Mouse (Mus musculus): ENCODE results near the gene Cyren.

The Cyren gene

DNA sequence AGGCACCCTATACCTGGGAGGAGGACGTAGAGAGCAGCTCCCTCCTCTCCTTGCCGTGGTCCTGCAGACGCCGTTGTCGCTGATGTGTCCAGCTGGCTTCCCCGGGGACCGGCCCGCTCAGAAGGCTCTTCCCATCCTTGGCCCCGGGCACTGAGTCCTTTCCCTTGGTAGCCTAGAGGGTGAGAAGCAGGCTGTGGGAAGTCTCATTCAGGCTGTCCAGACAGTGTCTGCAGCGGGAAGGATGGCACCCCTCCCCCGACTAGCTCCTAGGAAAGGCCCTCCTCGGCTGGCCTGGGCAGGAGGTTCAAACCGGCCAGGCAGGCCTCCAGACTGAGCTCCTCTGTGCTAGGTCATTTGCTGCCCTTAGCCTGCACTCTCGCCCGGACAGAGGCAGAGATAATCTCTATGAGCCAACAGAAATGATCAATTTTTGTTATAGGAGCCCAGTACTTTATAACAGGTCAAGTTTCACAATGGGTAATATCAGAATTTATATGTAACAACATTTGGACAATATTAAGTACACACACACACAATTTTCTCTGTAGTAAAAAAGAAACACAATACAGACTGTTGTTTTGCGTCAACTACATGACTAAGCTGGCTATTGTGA lies 18.4 kb upstream of the Cyren start:
- DNase-seq: no peak

DNA sequence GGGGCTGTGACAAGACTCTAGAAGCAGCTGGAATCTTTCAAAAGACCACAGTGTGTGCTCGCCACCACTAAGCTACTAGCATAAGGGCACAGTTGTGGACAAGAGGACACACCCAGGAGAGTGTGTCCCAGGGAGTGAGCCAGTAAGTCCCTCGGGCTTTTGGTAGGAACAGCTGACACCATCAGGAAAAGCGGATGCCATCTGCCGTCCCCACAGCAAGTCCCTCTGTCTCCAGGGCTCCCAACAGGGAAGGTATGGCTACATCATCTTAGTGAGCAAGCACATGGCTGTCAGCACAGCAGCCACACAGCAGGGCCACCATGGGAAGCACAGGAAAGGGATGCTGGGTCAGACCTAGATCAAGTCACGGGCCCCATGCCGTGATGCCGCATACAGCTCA lies 17.7 kb upstream of the Cyren start:
- DNase-seq: no peak

DNA sequence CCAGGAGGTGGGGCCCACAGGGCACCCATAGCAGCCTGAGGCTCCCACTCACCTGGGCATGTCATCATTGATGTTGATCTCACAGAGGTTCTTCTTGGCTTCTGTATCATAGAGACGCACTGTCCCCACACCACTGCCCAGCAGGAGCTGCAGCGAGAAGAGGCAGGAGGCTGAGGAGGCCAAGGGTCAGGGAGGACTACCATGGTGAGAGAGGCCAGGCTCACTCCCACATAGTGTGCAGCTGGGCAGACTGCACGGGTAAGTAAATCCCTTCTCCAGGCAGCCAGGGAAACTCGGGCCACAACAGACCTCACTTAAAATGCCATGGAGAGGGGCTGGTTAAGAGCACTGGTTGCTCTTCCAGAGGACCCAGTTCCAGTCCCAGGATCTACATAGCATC lies 11.3 kb upstream of the Cyren start:
- DNase-seq: no peak

DNA sequence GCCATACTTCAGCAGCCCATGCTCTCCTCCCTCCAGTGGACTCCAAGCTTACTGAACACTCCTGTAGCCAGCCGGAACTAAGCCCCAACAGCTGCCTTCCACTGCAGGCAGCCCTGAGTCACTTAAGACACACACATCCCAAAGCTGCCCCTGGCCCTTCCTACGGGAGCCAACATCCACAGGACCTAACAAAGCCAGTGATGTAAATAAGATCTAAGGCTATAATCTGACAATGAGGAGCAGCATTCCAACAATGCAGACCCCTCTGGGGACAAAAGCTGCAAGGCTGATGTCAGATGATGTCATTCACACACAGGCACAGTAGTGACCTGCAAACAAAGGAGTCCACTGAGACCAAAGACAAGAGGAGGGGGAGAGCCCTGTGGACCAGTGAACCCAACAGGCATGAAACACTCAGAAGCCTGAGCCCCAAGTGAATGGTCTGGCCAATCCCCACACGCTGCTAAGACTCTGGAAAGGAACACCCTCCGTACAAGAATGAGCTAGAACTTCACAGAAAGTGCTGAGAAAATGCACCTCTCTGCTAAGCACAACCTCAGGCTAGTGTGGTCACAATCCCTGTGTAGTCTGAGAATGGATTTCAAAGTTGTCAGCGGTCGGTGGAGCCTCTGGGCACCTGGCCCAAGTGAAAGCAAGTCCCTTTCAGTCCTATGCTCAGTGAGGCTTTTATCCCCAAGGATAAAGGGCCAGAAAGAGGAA lies 9.4 kb upstream of the Cyren start:
- DNase-seq: no peak

DNA sequence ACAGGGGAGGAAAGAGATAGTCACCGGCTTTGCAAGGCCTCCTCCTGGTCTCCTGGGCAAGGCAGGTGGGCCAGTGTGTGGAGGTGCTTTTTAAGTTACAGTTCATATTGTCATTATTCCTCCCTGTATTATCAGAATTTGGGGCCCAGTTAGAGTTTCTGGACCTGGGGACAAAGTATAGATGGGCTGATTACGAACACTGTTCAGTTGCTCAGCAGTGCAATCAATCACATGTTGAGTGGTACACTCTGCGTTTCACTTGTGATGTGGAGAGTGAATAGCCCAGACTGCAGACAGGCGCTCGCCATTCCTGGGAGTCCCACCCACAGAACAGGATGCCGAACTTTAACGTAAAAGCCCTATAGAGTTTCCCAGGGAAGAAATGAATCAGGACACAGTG lies 6.9 kb upstream of the Cyren start:
- no peak for DNase-seq

DNA sequence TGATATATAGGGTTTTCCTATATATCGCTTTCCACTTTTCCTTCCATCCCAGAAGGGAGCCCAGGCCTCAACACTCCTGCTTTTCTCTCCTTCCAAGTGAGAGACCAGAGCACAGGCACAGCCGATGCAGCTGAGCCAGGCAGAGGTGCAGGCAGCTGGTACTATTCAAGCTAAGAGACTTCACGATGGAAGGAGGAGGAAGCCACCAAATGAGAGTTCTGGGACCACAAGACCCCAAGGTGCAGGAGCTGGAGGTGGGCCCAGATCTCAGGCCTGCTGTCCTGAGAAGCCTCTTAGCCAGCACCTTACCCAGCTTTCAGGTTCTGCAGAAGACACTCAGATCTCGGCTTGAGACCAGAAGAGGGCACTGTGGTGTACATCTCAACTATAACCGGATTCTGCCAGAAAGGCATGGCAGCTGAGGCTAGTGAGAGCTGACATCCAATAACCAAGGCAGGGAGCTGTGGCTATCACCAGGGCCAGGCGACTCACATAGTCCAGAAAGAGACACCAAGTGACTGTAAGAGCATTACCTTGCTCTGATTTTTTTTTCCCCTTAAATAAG lies 2.1 kb upstream of the Cyren start:
- peak; percentile 71 for DNase-seq

DNA sequence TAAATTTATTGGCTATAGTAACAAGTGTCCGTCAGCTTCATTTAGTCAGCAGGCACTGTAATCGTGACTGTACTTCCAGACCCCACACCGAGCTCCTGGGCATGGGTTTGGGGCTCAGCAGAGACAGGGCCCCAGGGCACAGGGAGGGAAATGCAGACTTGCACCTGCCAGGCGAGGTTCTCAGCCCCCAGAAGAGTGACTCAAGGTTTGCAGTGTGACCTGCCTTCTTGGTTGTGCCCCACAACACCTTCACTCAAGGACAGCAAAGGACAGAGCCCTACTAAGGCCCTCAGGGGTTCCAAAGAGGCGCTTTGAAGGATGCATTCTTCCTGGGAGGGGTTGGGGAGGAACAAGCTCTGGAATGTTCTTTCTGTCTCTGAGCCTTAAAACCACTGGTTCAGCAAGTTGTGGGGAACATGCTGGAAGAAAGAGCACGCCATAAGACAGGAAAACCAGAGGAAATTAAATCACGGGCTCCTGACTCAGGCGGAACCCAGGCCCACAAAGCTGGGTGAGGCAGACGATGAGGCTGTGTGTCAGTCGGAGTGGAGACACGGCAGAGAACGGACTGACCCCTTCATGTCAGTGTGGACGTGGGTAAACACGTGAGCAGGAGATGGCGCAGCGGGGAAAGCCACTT lies 1.4 kb upstream of the Cyren start:
- no peak for DNase-seq

DNA sequence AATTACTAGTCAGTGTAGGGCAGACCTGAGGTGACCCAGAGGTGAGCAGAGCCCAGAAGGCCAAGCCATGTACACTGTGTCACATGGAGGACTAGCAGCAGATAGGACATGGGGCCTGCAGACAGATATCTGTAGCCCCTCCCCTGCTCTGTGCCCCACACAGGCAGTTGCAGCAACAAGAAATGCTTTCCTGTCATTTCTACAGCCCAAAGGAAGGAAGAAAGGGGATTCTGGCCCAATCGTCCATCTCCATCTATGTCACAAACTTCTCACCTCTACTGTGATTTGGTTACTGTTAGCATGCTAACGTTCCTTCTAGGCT lies 1.1 kb downstream of the Cyren start:
- DNase-seq: no peak

DNA sequence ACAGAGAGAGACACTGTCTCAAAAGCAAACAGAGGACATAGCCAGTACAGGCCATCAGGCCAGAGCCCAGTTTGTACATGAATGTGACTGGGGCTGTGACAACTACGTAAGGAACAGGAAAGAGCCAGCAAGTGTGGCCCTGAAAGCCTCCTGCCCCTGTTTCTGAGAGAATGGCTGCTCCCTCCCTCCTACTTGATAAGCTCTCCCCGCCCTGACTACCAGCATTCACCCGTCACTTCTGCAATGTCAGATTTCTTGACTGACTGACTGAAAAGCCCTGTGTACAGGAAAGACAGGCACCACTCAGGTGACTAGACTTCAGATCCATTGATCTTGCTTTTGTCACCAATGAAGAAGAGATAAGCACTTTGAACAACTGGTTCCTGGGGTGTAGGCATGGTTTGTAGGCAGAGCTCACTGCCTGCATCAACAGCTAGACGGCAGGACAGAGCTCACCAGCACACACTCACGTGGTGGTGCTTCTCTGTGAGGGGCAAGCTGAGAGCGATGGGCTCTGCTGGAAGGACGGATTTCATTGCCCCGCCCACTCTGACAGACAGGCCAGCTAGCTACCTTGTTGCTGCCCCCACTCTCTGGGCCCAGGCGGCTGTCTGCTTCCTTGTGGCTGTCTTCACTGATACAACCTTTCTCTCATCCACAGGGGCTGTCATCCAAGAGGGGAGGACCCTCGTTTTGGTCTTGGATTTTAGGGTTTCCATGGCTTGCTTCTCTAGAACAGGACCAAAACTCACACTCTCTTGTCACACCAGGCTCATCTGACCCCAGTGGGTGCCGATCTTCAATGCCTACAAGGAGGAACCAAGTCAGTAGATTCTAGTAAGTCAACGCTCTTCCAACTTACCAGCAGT lies 1.7 kb downstream of the Cyren start:
- DNase-seq: no peak

DNA sequence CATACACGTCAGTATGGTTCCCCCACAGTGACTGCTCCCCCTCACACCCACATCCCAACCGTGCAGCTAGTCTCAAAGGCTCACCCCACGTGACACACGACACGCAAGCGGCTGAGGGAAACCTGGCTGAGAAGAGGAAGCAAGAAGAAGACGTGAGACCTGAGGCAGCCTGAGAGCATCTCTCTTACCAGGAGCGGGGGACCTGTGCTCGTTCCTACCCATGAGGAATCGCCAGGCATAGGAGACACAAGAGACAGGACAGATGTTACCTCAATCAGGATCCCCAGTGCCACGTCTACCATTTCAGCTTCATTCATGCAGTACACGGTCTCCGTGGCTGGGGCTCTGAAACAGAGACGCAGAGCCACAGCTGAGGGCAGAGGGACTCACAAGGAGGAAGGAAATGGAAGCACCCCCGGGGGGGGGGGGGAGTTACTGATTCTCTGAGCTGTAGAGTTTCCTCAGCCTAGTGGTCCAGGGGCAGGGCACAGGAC lies 2.5 kb downstream of the Cyren start:
- peak; percentile 56 for DNase-seq

DNA sequence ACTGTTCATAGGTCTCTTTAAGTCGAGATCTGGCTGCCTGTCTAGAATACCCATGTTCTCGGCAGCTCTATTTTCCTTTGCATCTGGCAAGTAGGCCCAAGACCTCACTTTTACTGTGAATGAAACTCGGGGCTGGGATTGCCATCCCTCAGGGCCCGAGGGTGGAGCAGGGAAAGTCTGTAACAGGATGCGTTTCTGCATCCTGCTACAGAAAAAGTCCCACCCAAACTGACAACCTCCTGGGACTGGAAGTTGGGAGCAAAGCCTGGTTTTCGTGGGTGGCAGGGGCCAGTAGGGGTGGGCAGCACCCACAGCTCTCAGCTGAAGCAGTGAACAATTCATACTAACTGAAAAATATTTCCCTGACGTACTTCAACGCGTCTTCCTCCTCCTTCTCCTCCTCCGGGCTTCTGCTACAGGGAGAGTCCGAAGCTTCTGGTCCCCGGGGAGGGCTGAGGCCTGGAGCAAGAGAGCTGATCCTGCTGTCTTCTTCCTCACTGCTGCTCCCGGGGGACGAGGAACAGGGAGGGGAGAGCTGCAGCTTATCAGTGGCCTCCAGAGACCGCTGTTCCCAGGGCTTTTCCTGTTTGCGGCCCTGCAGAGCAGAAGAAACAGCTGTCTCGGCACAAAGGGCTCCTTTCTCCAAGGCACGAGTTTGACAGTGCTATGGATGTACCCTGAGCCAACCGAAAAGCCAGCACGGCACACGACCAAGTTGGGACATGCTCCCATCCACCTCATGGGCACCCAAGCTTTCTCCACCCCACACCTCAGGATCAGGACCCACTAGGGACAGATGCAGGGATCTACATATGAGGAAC lies 3.5 kb downstream of the Cyren start:
- peak; percentile 84 for DNase-seq

DNA sequence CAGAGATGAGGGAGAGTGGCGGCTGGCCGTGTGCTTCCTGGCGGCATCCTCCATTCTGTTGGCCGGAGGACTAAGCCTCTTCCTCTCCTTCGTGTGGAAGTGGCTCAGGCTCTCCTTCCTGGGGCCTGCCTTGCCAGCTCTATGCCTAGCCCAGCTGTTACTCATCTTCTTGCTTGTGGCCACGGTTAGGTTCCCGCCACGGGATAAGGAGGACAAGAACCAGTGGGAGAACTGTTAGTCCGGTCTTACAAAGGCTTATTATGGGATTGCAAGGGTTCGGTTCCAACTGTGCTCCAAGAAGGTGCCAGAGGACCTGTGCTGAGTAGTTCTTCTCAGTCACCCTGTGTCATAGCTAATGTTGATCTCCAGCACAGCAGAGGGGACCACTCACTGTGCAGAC lies 5.0 kb downstream of the Cyren start:
- DNase-seq: no peak

DNA sequence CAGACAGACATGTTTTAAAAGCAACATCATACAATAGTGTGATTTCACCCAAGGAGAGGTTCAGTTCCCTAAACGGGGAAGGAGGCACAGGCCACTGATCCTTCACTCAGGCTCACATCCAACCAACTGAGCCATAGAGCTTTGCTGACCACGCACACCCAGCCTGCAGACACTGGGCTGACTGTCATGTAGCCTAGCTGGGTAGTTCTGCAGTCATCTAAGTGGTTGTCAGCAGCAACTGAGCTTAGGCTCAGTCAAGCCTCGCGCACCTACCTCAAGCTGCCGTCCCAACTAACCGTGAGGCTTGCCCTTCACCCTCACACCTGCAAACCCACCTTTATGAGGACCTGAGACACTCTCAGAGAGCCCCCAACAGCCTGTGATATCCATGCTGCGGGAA lies 5.9 kb downstream of the Cyren start:
- DNase-seq: no peak

DNA sequence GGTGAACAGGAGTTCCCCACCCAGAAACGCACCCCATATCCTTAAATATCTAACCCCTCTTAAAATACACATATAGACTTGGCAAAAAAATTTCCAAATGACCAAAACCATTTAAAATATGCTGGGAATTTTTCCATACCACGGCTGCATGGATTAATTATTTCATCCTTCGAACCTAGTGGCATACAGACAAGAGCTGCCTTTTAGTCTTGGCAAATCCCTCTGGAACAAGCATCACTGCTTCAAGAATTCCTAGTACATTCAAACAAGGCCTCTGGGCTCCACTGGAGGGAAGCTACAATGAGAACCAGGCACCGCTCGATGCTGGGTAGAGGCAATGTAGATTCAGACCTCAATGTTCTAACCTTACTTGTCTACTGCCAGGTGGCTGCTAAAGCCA lies 7.1 kb downstream of the Cyren start:
- no peak for DNase-seq

DNA sequence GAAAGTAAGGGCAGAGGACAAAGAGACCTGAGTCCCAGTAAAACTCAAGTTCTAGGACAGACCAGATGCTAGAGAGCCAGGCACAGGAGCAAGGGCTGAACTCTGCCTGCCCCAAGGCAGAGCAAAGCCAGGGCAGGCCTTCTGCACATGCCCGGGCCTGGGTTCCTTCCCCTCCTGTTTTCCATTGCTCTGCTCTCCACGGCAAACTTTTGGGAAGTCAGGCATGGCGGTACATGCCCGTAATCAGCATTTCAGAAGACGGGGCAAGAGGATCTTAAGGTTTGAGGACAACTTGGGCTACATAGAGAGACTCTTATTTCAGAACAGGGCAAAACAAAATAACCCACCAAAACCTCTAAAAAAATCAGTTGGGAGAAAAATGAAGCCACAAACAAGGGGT lies 7.7 kb downstream of the Cyren start:
- DNase-seq: no peak

DNA sequence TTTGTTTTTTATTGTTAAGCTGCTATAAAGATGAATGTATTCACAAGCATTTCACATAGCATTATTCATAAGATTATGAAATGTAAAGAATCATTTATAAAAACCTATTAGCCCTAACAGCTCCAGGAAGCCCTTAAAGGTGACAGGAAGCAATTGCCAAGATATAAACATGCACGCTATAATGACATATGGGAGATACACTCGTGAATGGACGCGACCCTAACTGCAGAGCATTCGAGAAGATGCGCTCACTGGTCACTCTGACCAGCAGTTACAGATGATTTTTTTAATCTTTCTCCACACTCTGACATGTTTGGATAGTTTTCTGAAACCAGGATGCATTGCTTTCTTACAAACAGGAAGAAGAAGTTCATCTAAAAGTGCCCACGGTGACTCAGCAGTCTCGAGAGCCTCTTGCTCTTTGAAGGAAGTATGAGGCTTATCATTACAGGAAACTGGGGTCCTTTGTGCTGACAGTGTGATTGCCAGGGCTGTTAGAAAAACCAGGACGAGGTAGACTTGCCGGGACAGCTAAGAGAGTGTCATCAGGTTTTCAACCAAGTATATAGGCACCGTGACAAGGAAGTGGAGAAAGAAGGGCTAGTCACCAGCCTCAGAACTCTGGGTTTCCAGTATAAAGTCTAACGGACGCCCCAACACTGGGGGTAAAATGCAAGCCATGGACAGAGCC lies 8.5 kb downstream of the Cyren start:
- DNase-seq: no peak

DNA sequence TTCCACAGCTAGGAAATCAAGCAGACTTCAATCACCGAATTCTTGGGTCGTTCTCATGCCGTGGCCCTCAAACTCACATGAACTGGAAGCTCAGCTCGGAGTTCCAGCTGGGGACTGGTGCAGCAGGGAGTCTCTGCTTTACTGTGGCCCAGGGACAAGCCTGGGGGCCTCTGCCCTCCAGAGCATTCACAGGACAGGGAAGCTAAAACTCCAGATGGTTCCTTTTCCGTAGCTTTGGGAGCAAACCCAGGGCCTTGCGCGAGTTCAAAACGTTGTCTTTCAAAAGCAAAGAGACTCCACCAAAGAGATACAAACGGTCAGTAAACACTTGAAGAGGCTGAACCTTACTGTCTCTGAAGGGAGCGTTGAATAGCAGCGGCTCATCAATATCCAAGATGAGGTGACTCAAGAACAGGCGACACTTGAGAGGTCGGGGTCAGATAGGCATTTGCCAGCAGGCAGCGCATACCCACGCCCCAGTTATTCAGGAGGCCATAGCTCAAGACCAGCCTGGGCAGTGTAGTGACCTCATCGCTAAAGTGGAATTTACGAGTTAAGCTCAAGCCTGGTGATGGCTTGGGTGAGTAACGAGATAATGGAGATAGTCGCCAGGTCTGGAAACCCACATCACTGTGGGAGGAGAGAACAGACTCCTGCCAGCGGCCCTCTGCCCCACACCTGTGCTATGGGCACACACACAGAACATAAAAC lies 9.2 kb downstream of the Cyren start:
- DNase-seq: no peak

DNA sequence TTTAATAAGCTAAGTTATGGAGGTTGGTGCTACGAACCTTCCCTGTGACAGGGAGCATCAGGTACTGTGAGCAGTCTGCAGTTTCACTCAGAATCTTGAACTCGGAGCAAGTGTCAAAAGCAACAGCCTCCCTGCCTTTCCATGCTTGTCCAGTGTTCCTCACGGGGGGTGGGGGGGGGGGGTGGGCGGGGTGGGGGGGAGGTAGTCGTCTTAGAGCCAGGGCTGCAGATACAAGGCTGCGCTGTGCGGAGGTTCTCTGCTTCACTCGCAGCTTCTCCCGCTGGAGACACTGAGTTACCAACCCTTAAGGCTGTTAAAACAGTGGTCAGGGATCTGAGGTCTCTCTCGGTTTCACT lies 9.9 kb downstream of the Cyren start:
- DNase-seq: no peak

DNA sequence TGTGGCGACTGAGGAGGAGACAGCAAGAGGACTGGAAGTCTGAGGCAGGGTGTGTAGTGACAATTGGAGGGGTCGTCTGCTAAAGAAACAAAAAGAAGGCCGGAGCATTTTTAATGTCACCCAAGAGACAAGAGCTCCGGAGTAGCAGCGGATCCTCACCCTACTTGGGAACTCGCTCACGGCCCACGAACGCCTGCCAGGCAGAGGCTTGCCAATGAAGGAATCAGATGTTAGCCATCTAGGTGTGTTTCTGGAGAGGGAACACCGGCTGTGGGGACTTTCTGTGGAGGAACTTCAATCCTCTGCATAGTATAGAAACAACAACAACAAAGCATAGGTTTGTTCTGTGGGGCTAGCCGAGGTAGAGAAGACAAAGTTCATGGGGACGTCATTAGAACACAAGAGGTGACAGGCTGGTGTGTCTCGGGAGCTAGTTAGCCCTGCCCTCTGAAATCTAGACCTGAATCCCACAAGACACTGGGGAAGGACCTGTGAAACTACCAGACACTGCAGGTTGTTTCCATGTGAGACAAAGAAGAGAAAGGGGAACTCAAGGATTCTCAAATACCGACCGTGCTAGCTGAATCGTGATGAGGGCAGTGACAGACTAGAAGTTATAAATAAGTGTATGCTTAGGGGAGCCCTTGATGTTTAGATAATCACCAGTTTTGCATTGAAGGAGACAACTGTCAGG lies 10.4 kb downstream of the Cyren start:
- DNase-seq: no peak

DNA sequence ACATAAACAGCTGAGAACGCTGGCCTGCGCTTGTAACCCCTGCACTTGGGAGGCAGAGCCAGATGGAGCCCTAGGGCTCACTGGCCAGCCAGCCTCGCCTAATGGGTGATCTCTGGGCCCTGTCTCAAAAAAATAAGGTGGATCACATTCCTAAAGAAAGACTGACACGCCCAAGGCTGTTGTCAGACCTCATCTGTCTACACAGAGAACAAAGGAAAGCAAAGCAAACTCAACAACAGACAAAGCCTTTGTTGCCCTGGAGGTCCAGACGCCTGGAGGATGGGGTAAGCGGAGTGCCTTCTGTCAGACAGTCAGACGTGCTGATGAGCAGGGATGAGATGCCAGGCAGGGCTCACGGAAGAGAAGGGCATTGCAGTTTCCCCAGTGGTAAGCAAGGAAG lies 11.1 kb downstream of the Cyren start:
- no peak for DNase-seq
